Mouse (Mus musculus): ENCODE measurements around the gene Swsap1. TPM values are rescaled to one million over a fixed set of nuclear protein-coding genes. Genes with fewer than 3 reads are reported as not detected.
A peak's percentile ranks its signal among the peaks of the same experiment; 100 is the strongest.

The Swsap1 gene
- 21.5 and 22.8 TPM in 2 replicates for polyA plus RNA-seq (2014; fragmentation: Nextera tagmentation; extraction: Ambion mirVana)

DNA sequence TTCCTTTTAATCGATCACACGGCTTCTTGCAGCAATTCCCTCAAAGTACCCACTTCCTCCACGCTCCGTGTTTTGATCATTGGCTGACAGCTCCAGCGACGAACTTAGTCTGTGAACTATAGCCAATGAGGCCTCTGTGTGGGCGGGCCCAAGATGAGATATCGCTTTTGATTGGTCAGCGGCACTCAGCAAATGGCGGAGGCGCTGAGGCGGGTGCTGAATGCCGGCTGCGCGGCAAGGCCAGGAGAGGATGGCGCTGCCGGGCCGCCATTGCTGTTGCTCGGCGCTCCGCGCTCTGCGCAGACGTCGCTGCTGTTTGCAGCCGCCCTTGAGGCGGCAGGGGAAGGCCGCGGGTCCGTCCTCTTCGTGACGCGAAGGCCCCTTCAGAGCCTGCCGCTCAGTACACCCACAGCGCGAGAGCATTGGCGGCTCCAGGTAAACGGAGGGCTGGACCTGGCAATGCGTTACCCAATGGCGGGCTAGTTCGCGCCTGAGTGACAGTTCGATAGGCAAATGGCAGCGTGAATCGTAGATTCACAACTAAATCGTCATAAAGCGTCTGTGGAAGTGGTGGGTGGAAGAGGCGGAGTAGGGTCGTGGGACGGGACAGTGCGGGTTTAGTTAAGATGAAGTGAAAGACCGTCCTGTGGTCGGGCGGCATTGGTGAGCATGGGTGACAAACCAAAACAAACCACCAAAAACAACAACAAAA lies at the start of gene Swsap1:
TSS of gene Swsap1 (plus strand) at position 186 of the 712 bp plus-strand sequence.
- Histone ChIP-seq H3K9ac (replicated peaks; ENCODE audit: low read length) (peak within 1 kb of the TSS; percentile 68), H3K4me1 (ENCODE audit: control insufficient read depth, insufficient read depth, low read length) (peaks cover 17% of the 10 kb centered on the region; the same call in 1 of the 2 replicates), H3K9me3 (ENCODE audit: control insufficient read depth, low read length) (no peaks in the 10 kb centered on the region), H3K27ac (replicated peaks; ENCODE audit: low read depth, low read length) (peak within 1 kb of the TSS; percentile 94), H3K4me3 (replicated peaks; ENCODE audit: low read depth, low read length) (peak within 1 kb of the TSS; percentile 64), H3K36me3 (ENCODE audit: control insufficient read depth, insufficient read depth, low read length) (no peaks in the 10 kb centered on the region), H3K27me3 (ENCODE audit: control insufficient read depth, insufficient read depth, low read length) (peaks cover 15% of the 10 kb centered on the region), H3K4me2 (ENCODE audit: low read length) (peak within 1 kb of the TSS; percentile 68)
- peak; percentile 98 for DNase-seq
- under 1% methylated on average over 54 of the region's 54 CpGs for whole genome bisulfite sequencing
- ATAC-seq (ENCODE audit: low FRiP score, low TSS enrichment) = peak; percentile 97

DNA sequence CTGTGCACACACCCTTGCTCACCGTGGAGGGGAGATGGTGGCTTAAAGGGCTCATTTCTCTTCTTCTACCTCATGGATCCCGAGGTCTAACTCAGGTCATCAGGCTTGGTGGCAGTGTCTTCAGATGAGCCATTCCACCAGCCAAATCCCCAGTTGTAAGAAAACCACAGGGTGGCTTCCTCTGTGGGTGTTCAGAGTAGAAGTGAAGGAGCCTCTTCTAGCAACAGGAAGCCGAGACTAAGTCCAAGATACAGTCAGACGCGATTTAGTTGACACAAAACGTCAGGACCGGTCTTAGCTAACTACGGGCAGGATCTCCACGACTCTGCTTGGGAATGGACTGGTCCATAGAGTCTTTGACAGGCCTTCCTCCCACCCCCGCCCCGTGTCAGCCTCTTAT lies 47.3 kb upstream of the Swsap1 start:
- H3K4me1 ChIP-seq (ENCODE audit: control insufficient read depth, insufficient read depth, low read length) = no peaks in the 10 kb centered on the region
- H3K9ac ChIP-seq (replicated peaks; ENCODE audit: low read length) = no peak overlapping the region
- no peak overlapping the region for H3K27ac ChIP-seq (replicated peaks; ENCODE audit: low read depth, low read length)
- H3K4me3 ChIP-seq (replicated peaks; ENCODE audit: low read depth, low read length) = no peak overlapping the region
- no peaks in the 10 kb centered on the region for H3K36me3 ChIP-seq (ENCODE audit: control insufficient read depth, insufficient read depth, low read length)
- WGBS = 78% methylated on average over 11 of the region's 11 CpGs
- ATAC-seq (ENCODE audit: low FRiP score, low TSS enrichment) (no peak), DNase-seq (no peak)
- H3K4me2 ChIP-seq (ENCODE audit: low read length) = no peak overlapping the region
- H3K27me3 ChIP-seq (ENCODE audit: control insufficient read depth, insufficient read depth, low read length) = no peaks in the 10 kb centered on the region
- no peaks in the 10 kb centered on the region for H3K9me3 ChIP-seq (ENCODE audit: control insufficient read depth, low read length)

DNA sequence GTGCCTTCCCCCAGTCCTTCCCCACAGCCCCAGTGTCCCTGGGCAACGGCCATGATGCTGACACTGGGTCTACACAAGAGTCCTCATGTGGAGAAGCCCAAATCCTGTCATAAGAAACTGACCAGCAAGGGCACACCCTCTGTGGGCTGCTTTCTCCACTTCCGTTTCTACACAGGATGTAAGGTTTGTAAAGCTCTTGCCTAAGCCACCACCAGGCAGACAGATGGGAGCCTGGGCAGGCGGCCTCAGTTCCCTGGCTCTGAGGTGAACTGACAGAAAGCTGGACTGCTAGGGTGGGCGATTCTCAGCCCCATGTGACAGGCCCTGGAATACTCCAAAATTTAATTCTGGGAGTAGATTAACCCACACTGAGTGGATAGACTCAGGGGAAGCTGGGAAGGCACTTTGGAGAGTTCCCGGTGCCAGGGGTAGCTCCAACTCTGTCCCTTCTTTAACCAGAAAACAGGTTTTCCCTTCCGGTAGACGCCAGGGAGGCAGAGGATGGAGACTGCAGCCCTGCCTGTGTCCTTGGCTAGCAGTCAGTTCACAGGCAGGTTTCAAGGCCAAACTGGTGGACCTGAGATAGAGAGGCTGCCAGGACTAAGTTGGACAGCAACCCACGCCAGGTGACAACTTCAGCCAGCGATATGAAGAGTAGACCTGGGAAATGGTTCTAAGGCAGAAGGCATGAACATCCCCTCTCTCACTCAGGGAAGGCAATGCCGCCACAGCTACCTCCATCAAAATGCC lies 45.9 kb upstream of the Swsap1 start:
- DNase-seq (no peak), ATAC-seq (ENCODE audit: low FRiP score, low TSS enrichment) (no peak)
- Histone ChIP-seq H3K9ac (replicated peaks; ENCODE audit: low read length) (no peak overlapping the region), H3K4me2 (ENCODE audit: low read length) (no peak overlapping the region), H3K4me1 (ENCODE audit: control insufficient read depth, insufficient read depth, low read length) (no peaks in the 10 kb centered on the region), H3K9me3 (ENCODE audit: control insufficient read depth, low read length) (no peaks in the 10 kb centered on the region), H3K36me3 (ENCODE audit: control insufficient read depth, insufficient read depth, low read length) (0 out of 2 replicates have a peak, but pooled peaks cover 4% of the 10 kb centered on the region), H3K27me3 (ENCODE audit: control insufficient read depth, insufficient read depth, low read length) (no peaks in the 10 kb centered on the region), H3K4me3 (replicated peaks; ENCODE audit: low read depth, low read length) (no peak overlapping the region), H3K27ac (replicated peaks; ENCODE audit: low read depth, low read length) (no peak overlapping the region)
- 78% methylated on average over 10 of the region's 10 CpGs for WGBS

DNA sequence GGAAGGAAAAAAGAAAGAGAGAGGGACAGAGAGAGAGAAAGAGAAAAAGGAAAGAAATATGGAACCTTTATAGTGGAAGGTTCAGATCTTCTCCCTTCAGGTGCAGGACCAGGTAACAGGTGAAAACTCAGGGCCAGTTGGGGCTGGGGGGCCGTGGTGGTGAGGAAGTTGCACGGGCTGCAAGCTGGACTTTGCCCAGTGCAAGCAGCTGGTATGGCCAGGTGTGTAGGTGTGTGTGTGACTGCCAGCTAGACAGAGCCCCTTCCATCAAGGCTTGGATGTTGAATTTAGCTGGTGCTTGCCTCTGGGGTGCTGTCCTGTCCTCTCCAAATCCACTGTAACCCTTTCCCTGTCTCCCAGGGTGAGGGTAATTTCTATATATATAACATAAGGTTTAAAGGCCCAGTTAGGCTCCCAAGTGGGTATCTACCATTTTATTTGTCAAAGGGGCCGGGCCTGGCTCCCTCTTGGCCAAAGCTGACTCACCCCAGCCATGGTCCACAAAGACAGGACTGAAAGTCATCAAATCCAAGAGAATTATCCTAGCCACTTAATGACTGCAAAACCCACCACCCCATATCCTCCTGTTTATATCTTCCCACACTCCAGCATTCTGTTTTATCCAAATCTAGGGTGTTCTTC lies 38.6 kb upstream of the Swsap1 start:
- Histone ChIP-seq H3K4me2 (ENCODE audit: low read length) (peak overlapping the region; percentile 88), H3K9ac (replicated peaks; ENCODE audit: low read length) (peak overlapping the region; percentile 65), H3K9me3 (ENCODE audit: control insufficient read depth, low read length) (no peaks in the 10 kb centered on the region), H3K36me3 (ENCODE audit: control insufficient read depth, insufficient read depth, low read length) (0 out of 2 replicates have a peak, but pooled peaks cover 4% of the 10 kb centered on the region), H3K4me1 (ENCODE audit: control insufficient read depth, insufficient read depth, low read length) (0 out of 2 replicates have a peak, but pooled peaks cover 3% of the 10 kb centered on the region), H3K27ac (replicated peaks; ENCODE audit: low read depth, low read length) (0 out of 2 replicates have a peak overlapping the region, but pooled peaks have one; percentile 5), H3K4me3 (replicated peaks; ENCODE audit: low read depth, low read length) (peak overlapping the region; percentile 55), H3K27me3 (ENCODE audit: control insufficient read depth, insufficient read depth, low read length) (no peaks in the 10 kb centered on the region; the same call in 1 of the 2 replicates)
- ATAC-seq (ENCODE audit: low FRiP score, low TSS enrichment) (no peak), DNase-seq (no peak)
- 63% methylated on average over 3 of the region's 3 CpGs for WGBS

DNA sequence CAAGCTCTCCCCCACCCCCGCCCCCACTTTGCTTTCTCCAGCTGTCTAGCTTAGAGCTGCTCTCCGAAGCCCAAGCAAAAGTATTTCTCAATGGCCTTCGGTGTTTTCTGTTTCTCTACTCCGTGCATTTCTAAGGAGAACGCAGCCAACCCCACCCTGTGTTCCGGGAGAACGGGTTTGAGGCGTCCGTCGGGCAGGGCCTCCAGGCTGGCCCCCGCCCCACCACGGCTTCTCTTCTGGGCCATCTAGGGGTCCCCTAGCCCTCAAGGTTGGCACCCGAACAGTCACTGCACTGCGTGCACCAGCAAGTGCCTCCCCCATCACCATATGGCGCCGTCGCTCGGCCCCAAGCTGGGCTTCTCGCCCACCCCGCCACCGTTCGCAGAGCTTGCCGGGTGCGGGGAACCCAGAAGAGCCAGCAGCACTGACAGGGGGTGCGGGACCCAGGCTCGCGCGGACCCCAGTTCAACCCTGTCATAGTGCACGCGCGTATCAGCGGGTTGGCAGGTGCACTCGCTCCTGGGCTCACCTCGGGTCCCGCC lies 38.0 kb upstream of the Swsap1 start:
- Histone ChIP-seq H3K36me3 (ENCODE audit: control insufficient read depth, insufficient read depth, low read length) (0 out of 2 replicates have a peak, but pooled peaks cover 4% of the 10 kb centered on the region), H3K4me3 (replicated peaks; ENCODE audit: low read depth, low read length) (peak overlapping the region; percentile 55), H3K9ac (replicated peaks; ENCODE audit: low read length) (peak overlapping the region; percentile 65), H3K4me1 (ENCODE audit: control insufficient read depth, insufficient read depth, low read length) (0 out of 2 replicates have a peak, but pooled peaks cover 3% of the 10 kb centered on the region), H3K9me3 (ENCODE audit: control insufficient read depth, low read length) (no peaks in the 10 kb centered on the region), H3K27ac (replicated peaks; ENCODE audit: low read depth, low read length) (peak overlapping the region; percentile 41; the same call in 1 of the 2 replicates), H3K4me2 (ENCODE audit: low read length) (peak overlapping the region; percentile 88), H3K27me3 (ENCODE audit: control insufficient read depth, insufficient read depth, low read length) (no peaks in the 10 kb centered on the region; the same call in 1 of the 2 replicates)
- ATAC-seq (ENCODE audit: low FRiP score, low TSS enrichment) (no peak; the same call in 1 of the 2 replicates), DNase-seq (peak; percentile 62)
- WGBS = 2% methylated on average over 35 of the region's 35 CpGs

DNA sequence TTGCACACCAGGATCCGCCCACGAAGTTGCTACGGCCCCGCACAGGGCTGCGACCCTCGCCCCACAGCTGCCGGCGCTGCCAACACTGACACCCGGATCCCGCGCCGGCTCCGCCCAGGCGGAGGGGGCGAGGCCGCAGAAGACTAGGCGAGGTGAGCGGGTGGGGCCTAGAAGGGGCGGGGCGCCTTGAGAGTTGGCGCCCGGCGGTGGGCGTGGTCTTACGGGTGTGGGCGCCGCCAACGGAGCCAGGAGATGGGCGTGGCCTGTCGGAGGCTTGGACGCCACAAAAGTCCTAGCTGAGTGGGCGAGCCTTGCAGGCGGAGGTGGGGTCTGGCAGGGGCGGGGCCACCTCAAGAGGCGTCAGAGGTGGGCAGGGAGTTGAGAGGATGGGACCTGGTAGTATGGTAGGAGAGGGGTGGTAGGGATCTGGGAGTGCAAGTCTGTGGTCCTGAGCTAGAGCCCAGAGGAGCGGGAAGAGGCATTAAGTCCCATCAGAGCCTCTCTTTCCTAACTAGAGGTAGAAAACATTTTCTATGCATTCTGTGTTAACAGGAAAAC lies 37.4 kb upstream of the Swsap1 start, which contains the start of gene Rab3d:
TSS of gene Rab3d (minus strand) at position 158 of the 558 bp plus-strand sequence.
- H3K4me3 ChIP-seq (replicated peaks; ENCODE audit: low read depth, low read length) = peak within 1 kb of the TSS; percentile 55
- 0 out of 2 replicates have a peak, but pooled peaks cover 3% of the 10 kb centered on the region for H3K4me1 ChIP-seq (ENCODE audit: control insufficient read depth, insufficient read depth, low read length)
- no peaks in the 10 kb centered on the region for H3K9me3 ChIP-seq (ENCODE audit: control insufficient read depth, low read length)
- H3K27me3 ChIP-seq (ENCODE audit: control insufficient read depth, insufficient read depth, low read length) = no peaks in the 10 kb centered on the region; the same call in 1 of the 2 replicates
- H3K4me2 ChIP-seq (ENCODE audit: low read length) = peak within 1 kb of the TSS; percentile 88
- H3K36me3 ChIP-seq (ENCODE audit: control insufficient read depth, insufficient read depth, low read length) = 0 out of 2 replicates have a peak, but pooled peaks cover 4% of the 10 kb centered on the region
- H3K27ac ChIP-seq (replicated peaks; ENCODE audit: low read depth, low read length) = peak within 1 kb of the TSS; percentile 41; the same call in 1 of the 2 replicates
- DNase-seq = peak; percentile 94
- 1% methylated on average over 34 of the region's 36 CpGs for WGBS
- ATAC-seq (ENCODE audit: low FRiP score, low TSS enrichment) = peak; percentile 91
- peak within 1 kb of the TSS; percentile 65 for H3K9ac ChIP-seq (replicated peaks; ENCODE audit: low read length)

DNA sequence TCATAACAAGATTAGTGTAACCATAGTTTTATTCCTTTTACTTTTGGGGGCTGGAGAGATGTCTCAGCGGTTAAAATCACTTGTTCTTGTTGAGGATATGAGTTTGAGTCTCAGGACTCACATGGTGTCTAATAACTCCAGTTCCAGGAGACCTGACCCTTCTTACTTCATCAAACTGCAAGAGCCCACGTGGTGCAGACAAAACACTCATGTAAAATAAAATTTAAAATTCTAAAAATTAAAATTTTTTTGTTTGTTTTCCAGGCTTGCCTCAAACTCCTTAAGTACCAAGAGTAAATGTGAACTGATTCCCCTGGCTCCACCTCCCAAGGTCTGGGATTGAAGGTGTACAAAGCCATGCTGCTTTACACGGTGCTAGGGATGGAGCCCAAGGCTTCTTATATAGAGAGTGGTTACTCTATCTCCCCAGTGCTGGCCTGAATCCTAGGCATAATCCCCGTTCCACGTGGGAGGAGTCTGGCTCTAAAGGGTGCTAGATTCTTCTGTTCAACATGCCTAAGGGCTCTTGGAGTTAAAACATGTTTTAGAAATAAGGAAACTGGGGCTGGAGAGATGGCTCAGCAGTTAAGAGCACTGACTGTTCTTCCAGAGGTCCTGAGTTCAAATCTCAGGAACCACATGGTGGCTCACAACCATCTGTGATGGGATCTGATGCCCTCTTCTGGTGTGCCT lies 36.7 kb upstream of the Swsap1 start:
- Histone ChIP-seq H3K36me3 (ENCODE audit: control insufficient read depth, insufficient read depth, low read length) (0 out of 2 replicates have a peak, but pooled peaks cover 6% of the 10 kb centered on the region), H3K9ac (replicated peaks; ENCODE audit: low read length) (no peak overlapping the region; the same call in 1 of the 2 replicates), H3K4me3 (replicated peaks; ENCODE audit: low read depth, low read length) (peak overlapping the region; percentile 55), H3K4me1 (ENCODE audit: control insufficient read depth, insufficient read depth, low read length) (0 out of 2 replicates have a peak, but pooled peaks cover 3% of the 10 kb centered on the region), H3K9me3 (ENCODE audit: control insufficient read depth, low read length) (no peaks in the 10 kb centered on the region), H3K27me3 (ENCODE audit: control insufficient read depth, insufficient read depth, low read length) (no peaks in the 10 kb centered on the region; the same call in 1 of the 2 replicates), H3K4me2 (ENCODE audit: low read length) (peak overlapping the region; percentile 88; the same call in 1 of the 2 replicates), H3K27ac (replicated peaks; ENCODE audit: low read depth, low read length) (no peak overlapping the region)
- no peak for DNase-seq
- 16% methylated on average over 5 of the region's 5 CpGs for WGBS
- ATAC-seq (ENCODE audit: low FRiP score, low TSS enrichment) = no peak
